Mouse (Mus musculus): ENCODE data around the gene Clca3a2. TPM values are rescaled to one million over a fixed set of nuclear protein-coding genes. Genes with fewer than 3 reads are reported as not detected.

Clca3a2 gene
- 0.07 and 0.16 TPM in 2 replicates for polyA plus RNA-seq (2012; rRNA removed)

GRCm38 (mm10) chr3:144819219-144819618 is at the start of gene Clca3a2:
Gene Clca3a2 (minus strand): TSS chr3:144819494.

DNA sequence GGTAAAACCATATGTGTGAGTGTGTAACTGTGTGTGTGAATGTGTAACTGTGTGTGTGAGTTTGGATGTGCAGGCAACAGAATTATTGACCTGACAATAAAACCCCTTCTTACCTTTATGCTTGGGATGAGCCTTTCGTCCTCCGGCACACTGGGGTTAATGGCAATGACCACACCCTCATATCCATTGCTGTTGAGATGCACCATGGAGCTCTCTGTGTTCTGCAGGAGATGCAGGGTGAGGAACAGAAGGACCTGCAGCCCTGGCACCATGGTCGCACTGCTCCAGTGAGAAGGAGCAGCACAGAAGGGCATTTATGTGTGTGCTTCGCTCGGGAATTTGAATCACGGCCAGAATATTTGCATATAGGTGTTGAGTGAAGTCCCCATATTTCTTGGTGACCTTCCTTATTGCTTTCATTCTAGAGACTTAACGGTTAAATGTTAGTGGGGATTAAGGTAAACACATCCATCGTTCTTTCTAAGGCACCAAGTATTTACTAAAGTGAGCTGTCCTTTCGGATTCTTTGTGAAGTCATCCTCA is 29.8 kb upstream of the Clca3a2 start, which contains the start of gene Clca3b:
Clca3b (minus strand) TSS at position 344 of the 543 bp plus-strand sequence.

GRCm38 (mm10) chr3:144760592-144761309 is 58.5 kb downstream of the Clca3a2 start, which contains the start of gene Clca3a1:
Gene Clca3a1 (minus strand): TSS chr3:144760977.

Other genes with a start within 250 kb of the Clca3a2 start
- gene Hs2st1, start 249.3 kb downstream of the Clca3a2 start, polyA plus RNA-seq (2012; rRNA removed) = 21.9 and 24.4 TPM in 2 replicates
- gene Selenof, start 249.2 kb downstream of the Clca3a2 start, polyA plus RNA-seq (2012; rRNA removed) = 178 and 314 TPM in 2 replicates
- 15.3 and 27.7 TPM in 2 replicates for gene Sh3glb1, start 99.2 kb downstream of the Clca3a2 start, polyA plus RNA-seq (2012; rRNA removed)
- 0.84 and 2.2 TPM in 2 replicates for gene Clca3a1, start 58.5 kb downstream of the Clca3a2 start, polyA plus RNA-seq (2012; rRNA removed)
- gene Clca3b, start 29.9 kb upstream of the Clca3a2 start, polyA plus RNA-seq (2012; rRNA removed) = not detected in 2 replicates
- gene Clca4b, start 113.0 kb upstream of the Clca3a2 start, polyA plus RNA-seq (2012; rRNA removed) = 0.04 TPM in 1 of 2 replicates, not detected in the other
- not detected in 2 replicates for gene Clca4a, start 155.6 kb upstream of the Clca3a2 start, polyA plus RNA-seq (2012; rRNA removed)
- 0.05 and 0.15 TPM in 2 replicates for gene Clca1, start 213.3 kb upstream of the Clca3a2 start, polyA plus RNA-seq (2012; rRNA removed)

All from central nervous system, embryonic 11.5 days (tissue).